Mouse (Mus musculus) limb, embryonic 14.5 days (tissue): ENCODE results near the gene BC048562. TPM values are rescaled to one million over a fixed set of nuclear protein-coding genes. Genes with fewer than 3 reads are reported as not detected.

Experiments used
- ATAC-seq: fragments of 200-750 bp; cut with Nextera tagmentation; 2 replicates; pipeline ENCODE4 v1.8.0; 2017; ENCODE audit warnings: low read depth, moderate number of reproducible peaks, moderate TSS enrichment; ENCODE audit not compliant: low FRiP score
- DNase-seq: peaks from one replicate; pipeline ENCODE4 v3.0.0-alpha.2; 2015; ENCODE audit warnings: low spot score
- H3K27ac ChIP-seq: fragments of 300-500 bp; sonication (generic); replicated peaks from 2 replicates; pipeline ENCODE4 v1.5.1; 2014; ENCODE audit warnings: low read depth, mild to moderate bottlenecking, low read length, moderate library complexity, mixed read lengths
- H3K27me3 ChIP-seq: fragments of 300-500 bp; sonication (generic); 2 replicates; pipeline ENCODE4 v1.6.1; 2014; ENCODE audit warnings: low read length, mixed read lengths; ENCODE audit not compliant: control insufficient read depth, insufficient read depth
- H3K36me3 ChIP-seq: fragments of 300-500 bp; sonication (generic); 2 replicates; pipeline ENCODE4 v1.6.1; 2014; ENCODE audit warnings: mild to moderate bottlenecking, low read length, moderate library complexity, mixed read lengths; ENCODE audit not compliant: control insufficient read depth, insufficient read depth
- H3K4me1 ChIP-seq: fragments of 300-500 bp; sonication (generic); 2 replicates; pipeline ENCODE4 v1.6.1; 2014; ENCODE audit warnings: antibody characterized with exemption, low read length, mixed read lengths; ENCODE audit not compliant: control insufficient read depth, insufficient read depth
- H3K4me2 ChIP-seq: fragments of 300-500 bp; sonication (generic); replicated peaks from 2 replicates; pipeline ENCODE4 v1.6.1; 2014; ENCODE audit warnings: low read depth, mild to moderate bottlenecking, low read length, moderate library complexity; ENCODE audit not compliant: severe bottlenecking
- H3K4me3 ChIP-seq: fragments of 300-500 bp; sonication (generic); replicated peaks from 2 replicates; pipeline ENCODE4 v1.5.1; 2014; ENCODE audit warnings: low read length
- H3K9ac ChIP-seq: fragments of 300-500 bp; sonication (generic); 2 replicates; pipeline ENCODE4 v1.6.1; 2014; ENCODE audit warnings: mild to moderate bottlenecking, low read depth, low read length, moderate library complexity; ENCODE audit not compliant: severe bottlenecking
- H3K9me3 ChIP-seq: fragments of 300-500 bp; sonication (generic); 2 replicates; pipeline ENCODE4 v1.6.1; 2016; ENCODE audit warnings: low read length; ENCODE audit not compliant: control insufficient read depth
- POLR2A ChIP-seq: fragments of 200-500 bp; IDR thresholded peaks from 2 replicates; pipeline ENCODE4 v1.8.0; 2012; ENCODE audit warnings: inconsistent platforms, mild to moderate bottlenecking, moderate library complexity, borderline replicate concordance; ENCODE audit not compliant: insufficient read depth, insufficient read length; ENCODE audit errors: extremely low read depth
- WGBS: fragments of 180-500 bp; shearing (Covaris S2); extraction: QIAGEN DNeasy Blood & Tissue Kit; methylation state at CpG from one replicate; pipeline ENCODE4 v1.1.7; 2014; 5-methylcytosine and 5-hydroxymethylcytosine counted together
- polyA plus RNA-seq, 2 experiments: library from polyadenylated mRNA; depleted of rRNA in 1 of 2; stranded (reverse) in 1 of 2; unstranded in 1 of 2; fragments of >200 nt; fragmentation: Nextera tagmentation in 1 of 2; extraction: Ambion mirVana in 1 of 2; gene quantifications; 2 replicates each; pipeline versions ENCODE4 v1.2.1 to v1.2.3; 2012 to 2014

Gene BC048562
- polyA plus RNA-seq, 2 experiments, result not detected

DNA sequence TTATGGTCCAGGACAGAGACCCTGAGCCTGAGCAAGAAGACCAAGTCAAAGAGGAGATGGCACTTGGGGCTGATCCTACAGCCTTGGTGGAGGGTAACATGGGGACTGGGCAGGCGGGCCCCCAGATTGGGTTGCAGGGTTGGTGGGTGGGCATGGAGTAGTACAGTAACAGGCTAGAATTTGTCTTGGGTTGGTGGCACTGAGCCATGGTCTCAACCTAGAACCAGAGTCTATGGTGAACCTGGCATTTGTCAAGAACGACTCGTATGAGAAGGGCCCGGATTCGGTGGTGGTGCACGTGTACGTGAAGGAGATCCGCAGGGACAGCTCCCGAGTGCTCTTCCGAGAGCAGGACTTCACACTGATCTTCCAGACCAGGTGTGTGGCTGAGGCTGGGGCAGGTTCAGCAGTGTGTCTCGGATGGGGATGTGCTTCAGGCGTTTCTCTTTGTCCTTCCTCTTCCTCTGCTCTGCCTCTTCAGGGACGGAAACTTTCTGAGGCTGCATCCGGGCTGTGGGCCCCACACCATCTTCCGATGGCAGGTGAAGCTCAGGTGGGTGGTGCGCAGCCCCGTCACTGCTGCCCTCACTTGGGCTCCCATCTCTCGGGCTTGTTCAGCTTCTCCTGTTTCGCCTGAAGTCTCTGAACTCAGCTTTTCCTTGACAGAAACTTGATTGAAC, 58.0 kb downstream of the BC048562 start:
- TF ChIP-seq POLR2A, result no peak
- no peak overlapping the region for H3K4me3 ChIP-seq
- no peak overlapping the region for H3K4me2 ChIP-seq
- H3K9me3 ChIP-seq, result no peaks in the 10 kb centered on the region
- WGBS, result 93% methylated on average over 19 of the region's 19 CpGs
- peaks cover 12% of the 10 kb centered on the region for H3K4me1 ChIP-seq
- ATAC-seq (no peak), DNase-seq (no peak)
- no peaks in the 10 kb centered on the region for H3K27me3 ChIP-seq
- no peak overlapping the region for H3K27ac ChIP-seq
- peaks cover 83% of the 10 kb centered on the region for H3K36me3 ChIP-seq
- no peak overlapping the region for H3K9ac ChIP-seq

DNA sequence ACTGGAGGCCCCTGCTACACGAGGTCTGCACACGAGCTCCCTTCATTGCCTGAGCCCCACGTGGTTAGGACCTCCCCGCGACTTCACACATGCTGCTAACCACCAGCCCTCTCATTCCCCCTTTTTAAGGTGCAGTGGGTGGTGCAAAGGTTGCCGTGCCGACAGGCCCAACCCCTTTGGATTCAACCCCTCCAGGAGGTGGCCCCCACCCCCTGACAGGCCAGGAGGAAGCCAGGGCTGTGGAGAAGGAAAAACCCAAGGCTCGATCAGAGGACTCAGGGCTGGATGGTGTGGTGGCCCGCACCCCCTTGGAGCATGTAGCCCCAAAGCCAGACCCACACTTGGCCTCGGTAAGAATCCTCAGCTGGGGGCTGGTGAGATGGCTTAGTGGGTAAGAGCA, 58.6 kb downstream of the BC048562 start:
- no peaks in the 10 kb centered on the region for H3K9me3 ChIP-seq
- DNase-seq (no peak), ATAC-seq (no peak)
- peaks cover 12% of the 10 kb centered on the region for H3K4me1 ChIP-seq
- 81% methylated on average over 10 of the region's 10 CpGs for WGBS
- no peak for TF ChIP-seq POLR2A
- H3K4me3 ChIP-seq, result no peak overlapping the region
- H3K4me2 ChIP-seq, result no peak overlapping the region
- H3K9ac ChIP-seq, result no peak overlapping the region
- no peak overlapping the region for H3K27ac ChIP-seq
- no peaks in the 10 kb centered on the region for H3K27me3 ChIP-seq
- H3K36me3 ChIP-seq, result peaks cover 83% of the 10 kb centered on the region

Other genes with a start within 250 kb of the BC048562 start
- 1.1 and 1.3 TPM in 2 replicates for gene Bsn, start 246.1 kb upstream of the BC048562 start, polyA plus RNA-seq (2012; rRNA removed)
- 0.68 and 0.73 TPM in 2 replicates for gene Bsn, start 246.1 kb upstream of the BC048562 start, polyA plus RNA-seq (2014; fragmentation: Nextera tagmentation; extraction: Ambion mirVana)
- gene Dag1, start 172.5 kb upstream of the BC048562 start, polyA plus RNA-seq (2012; rRNA removed), result 49.7 and 57.4 TPM in 2 replicates
- 77.4 and 82.5 TPM in 2 replicates for gene Dag1, start 172.5 kb upstream of the BC048562 start, polyA plus RNA-seq (2014; fragmentation: Nextera tagmentation; extraction: Ambion mirVana)
- 37.5 and 61.3 TPM in 2 replicates for gene Nicn1, start 146.1 kb upstream of the BC048562 start, polyA plus RNA-seq (2012; rRNA removed)
- 40.2 and 49.6 TPM in 2 replicates for gene Nicn1, start 146.1 kb upstream of the BC048562 start, polyA plus RNA-seq (2014; fragmentation: Nextera tagmentation; extraction: Ambion mirVana)
- gene Amt, start 139.6 kb upstream of the BC048562 start, polyA plus RNA-seq (2012; rRNA removed), result 28.2 and 29.7 TPM in 2 replicates
- 6.9 and 7.0 TPM in 2 replicates for gene Amt, start 139.6 kb upstream of the BC048562 start, polyA plus RNA-seq (2014; fragmentation: Nextera tagmentation; extraction: Ambion mirVana)
- gene Rhoa, start 130.4 kb upstream of the BC048562 start, polyA plus RNA-seq (2012; rRNA removed), result 214 and 240 TPM in 2 replicates
- 296 and 326 TPM in 2 replicates for gene Rhoa, start 130.4 kb upstream of the BC048562 start, polyA plus RNA-seq (2014; fragmentation: Nextera tagmentation; extraction: Ambion mirVana)
- gene Tcta, start 130.3 kb upstream of the BC048562 start, polyA plus RNA-seq (2012; rRNA removed), result 36.8 and 41.4 TPM in 2 replicates
- 37.4 and 38.6 TPM in 2 replicates for gene Tcta, start 130.3 kb upstream of the BC048562 start, polyA plus RNA-seq (2014; fragmentation: Nextera tagmentation; extraction: Ambion mirVana)
- 476 and 533 TPM in 2 replicates for gene Gpx1, start 97.6 kb upstream of the BC048562 start, polyA plus RNA-seq (2012; rRNA removed)
- gene Gpx1, start 97.6 kb upstream of the BC048562 start, polyA plus RNA-seq (2014; fragmentation: Nextera tagmentation; extraction: Ambion mirVana), result 686 and 718 TPM in 2 replicates
- gene Usp4, start 88.6 kb upstream of the BC048562 start, polyA plus RNA-seq (2012; rRNA removed), result 86.1 and 86.8 TPM in 2 replicates
- 102 and 107 TPM in 2 replicates for gene Usp4, start 88.6 kb upstream of the BC048562 start, polyA plus RNA-seq (2014; fragmentation: Nextera tagmentation; extraction: Ambion mirVana)
- 1.0 TPM in 2 replicates for gene 1700102P08Rik, start 43.7 kb upstream of the BC048562 start, polyA plus RNA-seq (2012; rRNA removed)
- gene 1700102P08Rik, start 43.7 kb upstream of the BC048562 start, polyA plus RNA-seq (2014; fragmentation: Nextera tagmentation; extraction: Ambion mirVana), result 0.96 and 1.2 TPM in 2 replicates
- gene Ccdc36, start 8.0 kb upstream of the BC048562 start, polyA plus RNA-seq (2012; rRNA removed), result 1.5 and 2.2 TPM in 2 replicates
- 1.3 and 1.7 TPM in 2 replicates for gene Ccdc36, start 8.0 kb upstream of the BC048562 start, polyA plus RNA-seq (2014; fragmentation: Nextera tagmentation; extraction: Ambion mirVana)
- 29.2 and 34.4 TPM in 2 replicates for gene Ccdc71, start 24.0 kb downstream of the BC048562 start, polyA plus RNA-seq (2012; rRNA removed)
- gene Ccdc71, start 24.0 kb downstream of the BC048562 start, polyA plus RNA-seq (2014; fragmentation: Nextera tagmentation; extraction: Ambion mirVana), result 45.4 and 49.8 TPM in 2 replicates
- 43.1 and 60.6 TPM in 2 replicates for gene Klhdc8b, start 25.1 kb downstream of the BC048562 start, polyA plus RNA-seq (2012; rRNA removed)
- gene Klhdc8b, start 25.1 kb downstream of the BC048562 start, polyA plus RNA-seq (2014; fragmentation: Nextera tagmentation; extraction: Ambion mirVana), result 27.7 and 32.2 TPM in 2 replicates
- 214 and 236 TPM in 2 replicates for gene Lamb2, start 43.3 kb downstream of the BC048562 start, polyA plus RNA-seq (2012; rRNA removed)
- 59.0 and 69.4 TPM in 2 replicates for gene Lamb2, start 43.3 kb downstream of the BC048562 start, polyA plus RNA-seq (2014; fragmentation: Nextera tagmentation; extraction: Ambion mirVana)
- 160 and 219 TPM in 2 replicates for gene Usp19, start 54.1 kb downstream of the BC048562 start, polyA plus RNA-seq (2012; rRNA removed)
- 59.3 and 66.4 TPM in 2 replicates for gene Usp19, start 54.1 kb downstream of the BC048562 start, polyA plus RNA-seq (2014; fragmentation: Nextera tagmentation; extraction: Ambion mirVana)
- 238 and 323 TPM in 2 replicates for gene Qars, start 71.2 kb downstream of the BC048562 start, polyA plus RNA-seq (2012; rRNA removed)
- 108 and 117 TPM in 2 replicates for gene Qars, start 71.2 kb downstream of the BC048562 start, polyA plus RNA-seq (2014; fragmentation: Nextera tagmentation; extraction: Ambion mirVana)
- 126 and 157 TPM in 2 replicates for gene Qrich1, start 80.3 kb downstream of the BC048562 start, polyA plus RNA-seq (2012; rRNA removed)
- gene Qrich1, start 80.3 kb downstream of the BC048562 start, polyA plus RNA-seq (2014; fragmentation: Nextera tagmentation; extraction: Ambion mirVana), result 120 and 132 TPM in 2 replicates
- gene Impdh2, start 123.8 kb downstream of the BC048562 start, polyA plus RNA-seq (2012; rRNA removed), result 208 and 280 TPM in 2 replicates
- 184 and 191 TPM in 2 replicates for gene Impdh2, start 123.8 kb downstream of the BC048562 start, polyA plus RNA-seq (2014; fragmentation: Nextera tagmentation; extraction: Ambion mirVana)
- 23.1 and 28.3 TPM in 2 replicates for gene Ndufaf3, start 131.0 kb downstream of the BC048562 start, polyA plus RNA-seq (2012; rRNA removed)
- gene Ndufaf3, start 131.0 kb downstream of the BC048562 start, polyA plus RNA-seq (2014; fragmentation: Nextera tagmentation; extraction: Ambion mirVana), result 40.9 and 42.7 TPM in 2 replicates
- gene Dalrd3, start 133.4 kb downstream of the BC048562 start, polyA plus RNA-seq (2012; rRNA removed), result 144 and 198 TPM in 2 replicates
- 124 and 132 TPM in 2 replicates for gene Dalrd3, start 133.4 kb downstream of the BC048562 start, polyA plus RNA-seq (2014; fragmentation: Nextera tagmentation; extraction: Ambion mirVana)
- 123 and 175 TPM in 2 replicates for gene Wdr6, start 142.3 kb downstream of the BC048562 start, polyA plus RNA-seq (2012; rRNA removed)
- gene Wdr6, start 142.3 kb downstream of the BC048562 start, polyA plus RNA-seq (2014; fragmentation: Nextera tagmentation; extraction: Ambion mirVana), result 91.5 and 115 TPM in 2 replicates
- 14.3 and 17.8 TPM in 2 replicates for gene P4htm, start 161.2 kb downstream of the BC048562 start, polyA plus RNA-seq (2012; rRNA removed)
- gene P4htm, start 161.2 kb downstream of the BC048562 start, polyA plus RNA-seq (2014; fragmentation: Nextera tagmentation; extraction: Ambion mirVana), result 7.8 and 8.8 TPM in 2 replicates
- gene Arih2, start 212.9 kb downstream of the BC048562 start, polyA plus RNA-seq (2012; rRNA removed), result 46.2 and 48.5 TPM in 2 replicates
- 35.7 and 39.8 TPM in 2 replicates for gene Arih2, start 212.9 kb downstream of the BC048562 start, polyA plus RNA-seq (2014; fragmentation: Nextera tagmentation; extraction: Ambion mirVana)
- gene Slc25a20, start 225.6 kb downstream of the BC048562 start, polyA plus RNA-seq (2012; rRNA removed), result 16.6 and 20.7 TPM in 2 replicates
- 28.2 and 29.1 TPM in 2 replicates for gene Slc25a20, start 225.6 kb downstream of the BC048562 start, polyA plus RNA-seq (2014; fragmentation: Nextera tagmentation; extraction: Ambion mirVana)